ENCODE assay signal across 10 mouse cellular contexts in the genomic region with DNA sequence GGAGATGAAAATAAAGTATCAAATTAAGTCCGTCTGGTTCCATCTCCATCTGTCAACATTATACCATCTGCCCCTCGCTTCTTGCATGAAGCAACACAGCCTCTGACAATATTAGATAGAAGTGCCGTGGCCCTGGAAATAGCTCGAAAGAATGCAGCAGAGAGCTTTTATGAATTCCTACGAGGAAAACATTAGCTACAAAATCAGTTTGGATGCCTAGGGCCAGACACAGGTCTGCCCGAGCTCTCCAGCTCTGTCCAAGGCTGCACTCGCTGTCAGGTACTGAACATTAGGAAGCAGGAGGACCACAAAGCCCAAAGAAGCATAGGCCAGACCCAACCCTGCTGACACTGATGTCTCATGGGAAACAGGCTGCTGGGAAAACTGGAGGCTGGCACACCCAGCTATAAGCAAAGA.
DNase-seq lines count a peak whose midpoint lies in the region; TF ChIP-seq lines count a peak whose summit lies in the region.
"Had no signal": no experiment of that assay in that cellular context is flagged by ENCODE, and none has a peak within 500 bp of the region (broad histone marks: within the 10 kb centered on the region; RNA-seq: fewer than 3 reads in every experiment).

No protein-coding gene starts in this region.

- no peaks in the 10 kb centered on the region for H3K4me1 ChIP-seq in lung, adult 2 months (ENCODE audit: control insufficient read depth, insufficient read depth, low read length)

- DNase-seq in cerebellum, adult 11-12 months = peak; percentile 22
- DNase-seq in cerebellum, postnatal 36 days = no peak
- DNase-seq in right cerebral cortex, adult 18-20 months = peak; percentile 79
- DNase-seq in right cerebral cortex, postnatal 14 days = no peak
- DNase-seq in left cerebral cortex, adult 2 months (ENCODE audit: extremely low spot score in 1 of 2, low spot score in 2 of 2) = peak; percentile 41 to 51
- no peak for DNase-seq in lung, adult 2 months
- DNase-seq in testis, postnatal 14 days (ENCODE audit: low spot score) = no peak
- no peak for DNase-seq in thymus, postnatal 25 days
- DNase-seq: kidney, postnatal 14 days had no signal

- intact Hi-C loops in left cerebral cortex, adult 2 months (cut with DNase I) = no loop called here

- no peak overlapping the region for H3K4me3 ChIP-seq in left cerebral cortex, adult 2 months
- H3K4me3 ChIP-seq in lung, adult 2 months (replicated peaks; ENCODE audit: extremely low read depth, low read depth, low read length) = no peak overlapping the region

- peak overlapping the region; percentile 66 for H3K27ac ChIP-seq in left cerebral cortex, adult 2 months
- H3K27ac ChIP-seq: macrophage had no signal

- TF ChIP-seq CTCF in left cerebral cortex, adult 2 months (IDR thresholded peaks at IDR 0.05) = no peak
- no peak for TF ChIP-seq CTCF in lung, adult 2 months (IDR thresholded peaks at IDR 0.05; ENCODE audit: insufficient read depth, low read length)

- TF ChIP-seq POLR2A in lung, adult 2 months (IDR thresholded peaks at IDR 0.05; ENCODE audit: borderline replicate concordance, extremely low read depth, low read depth, low read length) = no peak

- whole genome bisulfite sequencing in lung, adult 2 months = 79% methylated on average over 7 of the region's 7 CpGs

Comparison
In these comparisons a context has a peak if more than half of its experiments do, and no peak if none do; other contexts are left out.
1. DNase-seq: peak in cerebellum, adult 11-12 months (single experiment), right cerebral cortex, adult 18-20 months (single experiment) and left cerebral cortex, adult 2 months (2 of 2); none in cerebellum, postnatal 36 days (0 of 2), right cerebral cortex, postnatal 14 days (single experiment), lung, adult 2 months (single experiment), testis, postnatal 14 days (single experiment) and thymus, postnatal 25 days (single experiment).